Mouse (Mus musculus): Measurements from ENCODE around the gene Crebrf.

Gene Crebrf

GRCm38 (mm10) chr17:26715271-26715758 is at the start of gene Crebrf:
TSS of gene Crebrf (plus strand) at chr17:26715650.
- peak; percentile 99 for DNase-seq (ENCODE audit: low read depth, low spot score)

GRCm38 (mm10) chr17:26671268-26671667 is 44.2 kb upstream of the Crebrf start:
- DNase-seq (ENCODE audit: low read depth, low spot score), result no peak

- DNase-seq (ENCODE audit: low read depth, low spot score), result no peak
These were observed 39.6 kb upstream of the Crebrf start for GRCm38 (mm10) chr17:26675845-26676244.

GRCm38 (mm10) chr17:26676252-26676615 is 39.2 kb upstream of the Crebrf start:
- DNase-seq (ENCODE audit: low read depth, low spot score), result peak; percentile 96

- DNase-seq (ENCODE audit: low read depth, low spot score), result peak; percentile 72
These were observed 38.7 kb upstream of the Crebrf start for GRCm38 (mm10) chr17:26676616-26677376.

- DNase-seq (ENCODE audit: low read depth, low spot score), result no peak
These were observed 37.5 kb upstream of the Crebrf start for GRCm38 (mm10) chr17:26677711-26678637.

- DNase-seq (ENCODE audit: low read depth, low spot score), result peak; percentile 25
These were observed 34.2 kb upstream of the Crebrf start for GRCm38 (mm10) chr17:26681276-26681675.

GRCm38 (mm10) chr17:26686334-26687000 is 29.0 kb upstream of the Crebrf start:
- DNase-seq (ENCODE audit: low read depth, low spot score), result no peak

GRCm38 (mm10) chr17:26688795-26689735 is 26.4 kb upstream of the Crebrf start:
- no peak for DNase-seq (ENCODE audit: low read depth, low spot score)

- no peak for DNase-seq (ENCODE audit: low read depth, low spot score)
These were observed 25.6 kb upstream of the Crebrf start for GRCm38 (mm10) chr17:26689810-26690209.

GRCm38 (mm10) chr17:26690236-26690635 is 25.2 kb upstream of the Crebrf start:
- no peak for DNase-seq (ENCODE audit: low read depth, low spot score)

GRCm38 (mm10) chr17:26691110-26691509 is 24.3 kb upstream of the Crebrf start:
- DNase-seq (ENCODE audit: low read depth, low spot score), result no peak

GRCm38 (mm10) chr17:26693424-26693823 is 22.0 kb upstream of the Crebrf start:
- DNase-seq (ENCODE audit: low read depth, low spot score), result no peak

- no peak for DNase-seq (ENCODE audit: low read depth, low spot score)
These were observed 21.3 kb upstream of the Crebrf start for GRCm38 (mm10) chr17:26694171-26694570.

- no peak for DNase-seq (ENCODE audit: low read depth, low spot score)
These were observed 20.3 kb upstream of the Crebrf start for GRCm38 (mm10) chr17:26695193-26695592.

- DNase-seq (ENCODE audit: low read depth, low spot score), result peak; percentile 58
These were observed 16.6 kb upstream of the Crebrf start for GRCm38 (mm10) chr17:26698846-26699245.

GRCm38 (mm10) chr17:26699819-26700616 is 15.4 kb upstream of the Crebrf start:
- no peak for DNase-seq (ENCODE audit: low read depth, low spot score)

- no peak for DNase-seq (ENCODE audit: low read depth, low spot score)
These were observed 13.9 kb upstream of the Crebrf start for GRCm38 (mm10) chr17:26701565-26701964.

- no peak for DNase-seq (ENCODE audit: low read depth, low spot score)
These were observed 12.8 kb upstream of the Crebrf start for GRCm38 (mm10) chr17:26702621-26703020.

GRCm38 (mm10) chr17:26703671-26704070 is 11.8 kb upstream of the Crebrf start:
- DNase-seq (ENCODE audit: low read depth, low spot score), result no peak

Data from CD4-positive, CD25-positive, alpha-beta regulatory T cell, adult 2 months (primary cell).